Mouse (Mus musculus) small intestine, adult 2 months (tissue): ENCODE data around the gene Tmem82.

Experiments
- CTCF ChIP-seq: fragments of 200-500 bp; IDR thresholded peaks from 2 replicates; pipeline ENCODE4 v1.5.1; 2012; ENCODE audit warnings: low read depth, mild to moderate bottlenecking, control low read depth, inconsistent platforms, low read length, moderate library complexity, mixed read lengths; ENCODE audit not compliant: insufficient replicate concordance, insufficient read length; ENCODE audit errors: extremely low read depth
- POLR2A ChIP-seq: fragments of 200-500 bp; IDR thresholded peaks from 2 replicates; pipeline ENCODE4 v1.6.1; 2012; ENCODE audit warnings: low read depth, mild to moderate bottlenecking, control low read depth, inconsistent platforms, low read length, moderate library complexity

DNA sequence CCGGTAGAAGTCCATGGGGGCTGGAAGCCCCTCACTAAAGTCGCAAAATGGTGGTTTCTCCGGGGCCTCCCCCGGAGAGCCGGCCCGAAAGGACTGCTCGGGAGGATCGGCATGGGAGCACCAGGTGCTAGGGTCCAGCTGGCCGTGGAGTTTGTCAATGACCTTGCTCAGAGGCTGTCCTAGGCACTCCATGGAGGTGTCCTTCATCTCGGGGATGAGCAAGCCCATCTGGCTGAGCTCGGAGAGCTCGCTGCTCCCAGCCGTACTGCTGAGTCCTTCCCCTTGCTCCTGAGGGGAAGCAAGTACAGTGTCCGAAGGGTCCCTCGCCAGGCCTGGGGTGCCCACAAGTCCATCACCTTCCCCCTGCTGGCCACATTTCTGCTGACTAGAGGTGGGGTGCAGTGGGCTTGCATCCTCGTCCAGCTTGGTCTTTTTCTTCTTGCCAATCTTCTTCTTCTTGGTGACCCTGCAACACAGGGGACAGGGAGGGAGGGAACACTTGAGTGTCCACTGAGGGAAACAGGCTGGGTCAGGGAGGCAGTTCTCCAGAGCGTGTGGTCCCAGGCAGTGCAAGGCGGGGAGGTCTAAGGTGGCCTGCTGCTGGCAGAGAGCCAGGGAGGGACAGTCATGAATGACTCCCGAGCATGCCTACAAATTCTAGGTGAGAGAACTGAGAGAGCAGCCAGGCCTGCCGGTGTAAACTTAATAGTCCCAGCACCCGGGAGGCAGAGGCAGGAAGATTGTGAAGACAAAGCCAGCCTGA lies 13.9 kb upstream of the Tmem82 start:
- TF ChIP-seq POLR2A (no peak), CTCF (no peak)
